Mouse (Mus musculus) CH12.LX (cell line): ENCODE data around the gene Igsf8.

Experiments used
- CTCF ChIP-seq, 2 experiments: IDR thresholded peaks in 1 of 2; conservative IDR thresholded peaks in 1 of 2; 2 replicates each; pipeline ENCODE4 v1.5.1; 2011 to 2012; ENCODE audit warnings: low read depth in 2 of 2, low read length in 2 of 2, improper control_type of control experiment in 1 of 2, inconsistent platforms in 1 of 2, mild to moderate bottlenecking in 1 of 2, moderate library complexity in 1 of 2
- E2F4 ChIP-seq: IDR thresholded peaks from 2 replicates; pipeline ENCODE4 v1.6.1; 2011; ENCODE audit warnings: low read depth, low read length, improper control_type of control experiment; ENCODE audit not compliant: insufficient replicate concordance
- ELF1 ChIP-seq: IDR thresholded peaks from 2 replicates; pipeline ENCODE4 v1.6.1; 2014; ENCODE audit warnings: low read depth, mild to moderate bottlenecking, inconsistent platforms, low read length, improper control_type of control experiment
- EP300 ChIP-seq: IDR thresholded peaks from 2 replicates; pipeline ENCODE4 v1.6.1; 2011; ENCODE audit warnings: low read length, improper control_type of control experiment
- MAX ChIP-seq: IDR thresholded peaks from 2 replicates; pipeline ENCODE4 v1.6.1; 2011; ENCODE audit warnings: low read length, improper control_type of control experiment
- MAZ ChIP-seq: IDR thresholded peaks from 2 replicates; pipeline ENCODE4 v1.6.1; 2012; ENCODE audit warnings: low read depth, mild to moderate bottlenecking, inconsistent platforms, low read length, improper control_type of control experiment, moderate library complexity
- POLR2A ChIP-seq: IDR thresholded peaks from 2 replicates; pipeline ENCODE4 v1.6.1; 2011; ENCODE audit warnings: low read depth, mild to moderate bottlenecking, improper control_type of control experiment, low read length
- TCF12 ChIP-seq: IDR thresholded peaks from 2 replicates; pipeline ENCODE4 v1.6.1; 2014; ENCODE audit warnings: low read depth, mild to moderate bottlenecking, inconsistent platforms, low read length, improper control_type of control experiment
- ZC3H11A ChIP-seq: IDR thresholded peaks from 2 replicates; pipeline ENCODE4 v1.6.1; 2012; ENCODE audit warnings: low read depth, mild to moderate bottlenecking, inconsistent platforms, low read length, improper control_type of control experiment

GRCm38 (mm10) chr1:172344820-172345219 is 83.4 kb downstream of the Igsf8 start:
- TF ChIP-seq ELF1 (no peak), EP300 (no peak), MAX (no peak), ZC3H11A (no peak), E2F4 (no peak), CTCF (conservative IDR thresholded peaks at IDR 0.05 in 1 of 2, IDR thresholded peaks at IDR 0.05 in 1 of 2; ENCODE audit: low read depth in 2 of 2, low read length in 2 of 2) (no peak), POLR2A (no peak), MAZ (no peak), TCF12 (no peak)
